Mouse (Mus musculus) B cell, adult 2 months (primary cell): ENCODE results near the gene Rassf6.

Experiments
- DNase-seq, 2 experiments: peaks; one replicate each; pipeline ENCODE4 v3.0.0; 2022

The Rassf6 gene

DNA sequence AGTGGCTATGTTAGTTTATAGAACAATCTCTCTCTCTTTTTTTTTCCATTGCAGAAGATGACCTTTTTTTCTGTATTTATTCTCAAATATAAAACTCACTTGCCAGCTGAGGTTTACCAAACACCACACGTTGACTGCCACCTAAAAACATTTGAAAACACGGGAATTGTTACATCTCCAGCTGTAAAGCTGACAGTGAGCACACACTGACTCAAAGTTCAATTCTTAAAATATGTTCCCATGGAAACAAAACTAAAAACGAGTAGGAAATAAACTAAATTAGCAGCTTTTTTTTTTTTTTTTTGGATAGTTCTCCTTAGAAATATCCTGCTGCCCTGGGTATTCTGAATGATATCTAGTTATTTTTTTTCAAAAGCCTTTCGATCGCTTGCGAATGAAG lies 75.3 kb downstream of the Rassf6 start:
- no peak for DNase-seq

DNA sequence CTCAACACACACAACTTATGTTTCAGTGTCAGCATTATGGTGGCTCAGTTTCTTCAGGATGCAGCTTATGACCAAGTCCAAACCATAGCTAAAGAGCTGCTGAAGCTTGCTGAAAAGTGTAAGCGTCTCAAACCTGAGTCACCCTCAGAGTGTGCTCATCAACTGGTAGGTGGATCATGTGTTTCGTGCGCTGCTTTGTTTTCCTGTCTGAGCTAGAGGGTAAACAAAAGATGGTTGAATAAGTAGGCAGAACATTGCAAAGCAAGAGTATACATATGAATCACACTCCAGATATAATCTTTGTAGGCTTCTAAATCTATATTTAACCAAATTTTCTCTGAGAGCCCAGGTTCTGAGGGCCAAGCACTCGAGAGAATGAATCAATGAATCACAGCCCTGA lies 76.3 kb downstream of the Rassf6 start:
- DNase-seq, result no peak

DNA sequence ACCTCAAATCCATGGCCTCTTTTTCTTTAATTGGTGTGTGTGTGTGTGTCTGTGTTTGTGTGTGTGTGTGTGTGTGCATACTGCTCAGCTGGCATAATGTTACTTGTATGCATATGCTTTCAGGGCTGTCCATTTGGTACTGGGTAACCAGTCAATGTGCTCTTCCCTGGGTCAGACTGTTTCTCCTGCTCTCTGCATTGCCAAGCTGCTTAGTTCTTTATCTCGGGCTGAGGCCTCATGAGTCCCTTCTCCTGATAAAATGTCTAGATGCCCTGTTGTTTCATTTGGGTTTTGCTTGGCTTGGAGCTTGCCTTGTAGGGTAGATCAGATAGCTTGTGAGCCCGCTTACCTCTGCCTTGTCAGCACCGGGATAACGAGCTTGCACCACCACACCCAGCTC lies 77.6 kb downstream of the Rassf6 start:
- DNase-seq, result no peak

DNA sequence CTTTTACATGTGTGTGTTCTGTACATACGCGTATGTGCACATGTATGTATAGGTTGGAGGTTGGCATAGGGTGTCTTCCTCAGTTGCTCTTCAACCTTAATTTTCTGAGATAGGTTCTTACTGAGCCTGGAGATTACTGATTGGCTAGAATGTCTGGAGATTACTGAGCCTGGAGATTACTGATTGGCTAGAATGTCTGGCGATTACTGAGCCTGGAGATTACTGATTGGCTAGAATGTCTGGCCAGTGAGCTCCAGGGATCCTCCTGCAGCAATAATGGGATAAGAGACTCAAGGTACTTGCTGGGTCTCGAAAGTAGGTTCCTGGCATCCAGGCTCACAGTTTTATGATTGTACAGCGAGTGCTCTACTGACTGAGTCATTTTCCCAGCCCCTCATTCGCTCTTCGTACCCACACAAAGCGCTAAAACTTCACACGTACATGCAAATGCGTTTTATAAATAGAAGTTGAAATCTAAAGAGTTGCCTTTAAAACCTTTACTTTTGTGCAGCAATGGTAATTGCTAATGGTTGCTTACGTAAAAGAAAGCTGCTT lies 78.7 kb downstream of the Rassf6 start:
- DNase-seq, result no peak

DNA sequence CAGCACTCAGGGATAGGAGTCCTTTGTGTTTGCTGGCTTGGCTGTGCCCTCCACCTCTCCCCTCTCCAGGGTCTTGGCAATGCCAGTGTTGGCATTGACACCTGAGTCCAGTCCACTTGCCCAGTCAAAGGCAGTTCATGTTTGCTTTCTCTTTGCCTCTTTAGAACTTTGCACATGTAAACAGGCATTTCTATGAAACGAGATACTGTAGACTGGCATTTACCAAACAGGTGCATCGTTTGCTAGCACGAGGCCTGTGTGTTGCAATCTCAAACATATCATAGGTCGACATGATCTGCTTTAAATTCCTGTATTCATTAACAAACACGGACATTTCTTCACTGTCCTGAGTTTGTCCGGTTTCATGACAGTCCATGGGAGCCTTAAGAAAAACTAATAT lies 79.7 kb downstream of the Rassf6 start, which contains the start of gene 5830473C10Rik:
Gene 5830473C10Rik, plus strand, starts transcription at position 365 of the 400 bp plus-strand sequence.
- DNase-seq, result no peak

DNA sequence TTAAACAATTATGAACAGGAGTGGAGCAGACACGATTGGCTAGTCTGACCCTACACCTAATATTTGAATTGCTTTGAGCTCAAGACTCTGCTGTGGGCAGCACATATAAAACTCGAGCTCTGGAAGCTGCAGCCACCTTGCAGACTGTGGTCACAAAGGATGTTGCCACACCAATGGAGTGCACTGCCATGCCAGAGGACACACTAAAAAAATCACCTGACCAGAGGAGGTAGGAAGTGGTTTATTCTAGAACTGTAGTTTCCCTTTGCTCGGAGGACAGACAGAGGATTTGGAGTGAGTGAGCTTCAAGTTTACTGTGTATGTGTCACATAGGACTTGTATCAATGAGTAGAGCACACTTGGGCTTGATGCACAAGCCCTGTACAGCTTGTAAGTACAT lies 84.4 kb downstream of the Rassf6 start:
- no peak for DNase-seq
